Mouse (Mus musculus): ENCODE data around the gene Atg16l1.

The Atg16l1 gene

GRCm38 (mm10) chr1:87837018-87837417 is 81.3 kb downstream of the Atg16l1 start:
- no peak for DNase-seq

- no peak for DNase-seq
Measured at GRCm38 (mm10) chr1:87840411-87841208, 84.9 kb downstream of the Atg16l1 start.

Measured in layer of hippocampus, adult 9-11 months (tissue).